Mouse (Mus musculus): Measurements from ENCODE around the gene Cadm3. TPM values are rescaled to one million over a fixed set of nuclear protein-coding genes. Genes with fewer than 3 reads are reported as not detected.

Cadm3 gene
- polyA plus RNA-seq, 1 experiment: 0.09 TPM

DNA sequence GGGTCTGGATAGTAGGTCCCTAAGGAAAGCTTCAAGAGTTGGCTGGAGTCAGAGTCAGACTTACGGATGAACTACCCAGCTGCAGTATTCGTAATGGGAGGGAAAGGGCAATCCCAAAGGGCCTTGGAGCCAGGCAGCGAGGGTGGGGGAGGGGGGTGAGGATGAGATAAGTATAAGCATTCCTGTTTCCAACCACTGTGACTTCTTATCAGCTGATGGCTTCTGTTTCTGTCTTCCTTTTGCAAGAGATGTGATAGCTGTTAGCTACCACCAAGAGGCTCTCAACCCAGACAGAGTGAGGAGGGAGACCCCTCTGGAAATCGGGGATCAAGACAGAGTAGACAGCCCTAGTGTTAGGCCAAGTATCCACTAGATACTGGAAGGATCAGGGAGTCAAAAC, 38.3 kb downstream of the Cadm3 start:
- no peak overlapping the region for H3ac ChIP-seq (ENCODE audit: control insufficient read depth, insufficient read length, low read depth)

DNA sequence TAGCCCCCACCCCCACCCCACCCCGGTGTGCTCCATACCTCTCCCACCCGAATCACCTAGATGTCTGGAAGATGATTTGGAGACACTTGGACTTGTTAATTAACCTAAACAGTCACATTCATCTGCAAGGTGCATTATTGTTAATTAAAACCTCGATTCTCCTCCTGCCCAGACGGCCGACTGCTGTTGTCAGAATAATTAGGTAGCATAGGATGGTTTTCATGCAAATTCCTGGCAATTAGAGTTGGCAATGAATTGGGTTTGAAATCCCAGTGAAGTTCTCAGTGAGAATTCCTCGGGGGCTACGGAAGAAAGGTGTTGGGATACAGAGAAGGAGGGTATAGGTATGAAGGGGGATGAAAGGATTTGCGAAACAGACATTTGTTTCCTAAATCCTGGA, 39.0 kb downstream of the Cadm3 start:
- Histone ChIP-seq H3K79me3 (ENCODE audit: low read depth) (no peaks in the 10 kb centered on the region), H3K4me3 (ENCODE audit: insufficient read depth, poor library complexity, severe bottlenecking) (no peak overlapping the region), H3ac (ENCODE audit: control insufficient read depth, insufficient read length, low read depth) (no peak overlapping the region), H3K27me3 (ENCODE audit: control insufficient read depth, insufficient read depth, insufficient read length) (no peaks in the 10 kb centered on the region), H3K79me2 (ENCODE audit: control insufficient read depth, insufficient read depth) (no peaks in the 10 kb centered on the region), H3K36me3 (ENCODE audit: control insufficient read depth, insufficient read depth) (no peaks in the 10 kb centered on the region)
- TF ChIP-seq CEBPB (IDR thresholded peaks at IDR 0.05; ENCODE audit: low read depth) (no peak), MYOD1 (IDR thresholded peaks at IDR 0.05; ENCODE audit: control insufficient read depth, insufficient read length, low read depth) (no peak)

More for the DNA sequence above, 38.3 kb downstream of the Cadm3 start:
- Histone ChIP-seq H3K79me2 (ENCODE audit: control insufficient read depth, insufficient read depth) (no peaks in the 10 kb centered on the region), H3K79me3 (ENCODE audit: low read depth) (no peaks in the 10 kb centered on the region), H3K36me3 (ENCODE audit: control insufficient read depth, insufficient read depth) (no peaks in the 10 kb centered on the region), H3K27me3 (ENCODE audit: control insufficient read depth, insufficient read depth, insufficient read length) (no peaks in the 10 kb centered on the region), H3K4me3 (ENCODE audit: insufficient read depth, poor library complexity, severe bottlenecking) (no peak overlapping the region)
- TF ChIP-seq CTCF (IDR thresholded peaks at IDR 0.05; ENCODE audit: control insufficient read depth, insufficient read depth, insufficient read length): no peak
- no peak for TF ChIP-seq MYOG (IDR thresholded peaks at IDR 0.05; ENCODE audit: control insufficient read depth, extremely low read depth, insufficient read length)
- no peak for TF ChIP-seq USF1 (IDR thresholded peaks at IDR 0.05; ENCODE audit: low read depth)
- no peak for TF ChIP-seq MAX (IDR thresholded peaks at IDR 0.05)
- no peak for TF ChIP-seq MYOD1 (IDR thresholded peaks at IDR 0.05; ENCODE audit: control insufficient read depth, insufficient read length, low read depth)
- TF ChIP-seq FOSL1 (IDR thresholded peaks at IDR 0.05; ENCODE audit: insufficient read depth, low read length, poor library complexity, severe bottlenecking): no peak
- TF ChIP-seq CEBPB (IDR thresholded peaks at IDR 0.05; ENCODE audit: low read depth): no peak

DNA sequence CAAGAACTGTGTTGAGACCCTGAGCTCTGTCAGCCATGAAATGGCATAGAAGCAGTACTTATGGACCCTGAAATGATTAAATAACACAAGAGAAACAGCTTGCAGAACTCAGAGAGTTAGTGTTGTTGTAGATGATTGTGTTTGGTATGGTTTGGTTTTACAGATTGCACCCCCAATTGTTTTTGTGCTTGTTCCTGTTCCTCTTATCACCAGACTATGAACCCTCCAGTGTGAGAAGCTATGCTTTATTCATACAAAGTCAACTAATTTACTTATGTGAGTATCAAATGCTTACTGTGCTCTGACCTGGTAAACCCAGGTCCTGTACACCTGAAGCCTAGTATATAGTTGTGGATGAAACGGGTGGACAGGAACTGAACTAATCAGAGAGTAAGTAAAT, 40.9 kb downstream of the Cadm3 start:
- no peaks in the 10 kb centered on the region for H3K79me3 ChIP-seq (ENCODE audit: low read depth)
- H3K27me3 ChIP-seq (ENCODE audit: control insufficient read depth, insufficient read depth, insufficient read length): no peaks in the 10 kb centered on the region
- H3K79me2 ChIP-seq (ENCODE audit: control insufficient read depth, insufficient read depth): no peaks in the 10 kb centered on the region
- no peak for TF ChIP-seq USF1 (IDR thresholded peaks at IDR 0.05; ENCODE audit: low read depth)
- TF ChIP-seq MAX (IDR thresholded peaks at IDR 0.05): no peak
- no peak for TF ChIP-seq CTCF (IDR thresholded peaks at IDR 0.05; ENCODE audit: control insufficient read depth, insufficient read depth, insufficient read length)
- TF ChIP-seq MYOD1 (IDR thresholded peaks at IDR 0.05; ENCODE audit: control insufficient read depth, insufficient read length, low read depth): no peak
- no peak for TF ChIP-seq MYOG (IDR thresholded peaks at IDR 0.05; ENCODE audit: control insufficient read depth, extremely low read depth, insufficient read length)
- TF ChIP-seq CEBPB (IDR thresholded peaks at IDR 0.05; ENCODE audit: low read depth): no peak
- no peak for TF ChIP-seq FOSL1 (IDR thresholded peaks at IDR 0.05; ENCODE audit: insufficient read depth, low read length, poor library complexity, severe bottlenecking)
- no peak overlapping the region for H3K4me3 ChIP-seq (ENCODE audit: insufficient read depth, poor library complexity, severe bottlenecking)
- H3K36me3 ChIP-seq (ENCODE audit: control insufficient read depth, insufficient read depth): no peaks in the 10 kb centered on the region
- H3ac ChIP-seq (ENCODE audit: control insufficient read depth, insufficient read length, low read depth): no peak overlapping the region

DNA sequence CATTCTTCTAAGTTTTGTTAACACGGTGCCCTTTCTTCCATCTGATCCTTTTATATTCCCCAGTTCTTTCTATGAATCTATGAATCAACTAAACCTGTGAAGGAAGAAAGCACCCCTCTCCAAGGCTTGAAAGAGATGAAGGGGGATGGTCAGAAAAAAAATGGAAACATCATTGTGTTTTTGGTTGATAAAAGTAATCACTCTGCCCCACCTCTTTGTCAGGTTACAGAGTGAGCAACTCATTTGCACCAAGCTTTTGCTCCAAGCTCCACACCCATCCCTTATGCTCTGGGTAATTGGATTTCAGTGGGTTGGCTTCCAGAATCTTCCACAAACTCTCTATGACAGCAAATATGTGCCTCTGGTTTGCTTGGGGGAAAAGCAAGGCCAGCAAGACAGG, 42.1 kb downstream of the Cadm3 start:
- Histone ChIP-seq H3K79me2 (ENCODE audit: control insufficient read depth, insufficient read depth) (no peaks in the 10 kb centered on the region), H3K27me3 (ENCODE audit: control insufficient read depth, insufficient read depth, insufficient read length) (no peaks in the 10 kb centered on the region), H3K79me3 (ENCODE audit: low read depth) (no peaks in the 10 kb centered on the region), H3K4me3 (ENCODE audit: insufficient read depth, poor library complexity, severe bottlenecking) (no peak overlapping the region), H3ac (ENCODE audit: control insufficient read depth, insufficient read length, low read depth) (no peak overlapping the region), H3K36me3 (ENCODE audit: control insufficient read depth, insufficient read depth) (no peaks in the 10 kb centered on the region)
- no peak for TF ChIP-seq MYOD1 (IDR thresholded peaks at IDR 0.05; ENCODE audit: control insufficient read depth, insufficient read length, low read depth)
- no peak for TF ChIP-seq MYOG (IDR thresholded peaks at IDR 0.05; ENCODE audit: control insufficient read depth, extremely low read depth, insufficient read length)
- TF ChIP-seq USF1 (IDR thresholded peaks at IDR 0.05; ENCODE audit: low read depth): no peak

DNA sequence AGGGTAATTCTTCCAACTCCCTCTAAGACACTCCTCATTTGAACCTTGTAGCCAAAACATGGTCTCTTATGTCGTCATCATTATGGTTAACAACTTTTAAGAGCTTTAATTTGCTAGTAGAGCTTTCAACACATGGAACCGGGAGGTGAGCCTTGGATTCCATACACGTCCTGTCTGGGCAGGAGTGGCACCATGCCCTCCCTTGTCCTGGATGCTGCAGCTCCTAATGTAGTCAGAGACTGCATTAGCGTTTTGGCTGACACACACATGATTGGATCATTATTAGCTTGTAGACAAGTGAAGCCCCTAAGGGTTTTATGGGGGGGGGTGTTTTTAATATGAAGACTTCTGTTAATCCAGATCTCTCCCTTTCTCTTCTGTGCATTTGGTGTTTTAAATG, 42.5 kb downstream of the Cadm3 start:
- H3K36me3 ChIP-seq (ENCODE audit: control insufficient read depth, insufficient read depth): no peaks in the 10 kb centered on the region
- no peaks in the 10 kb centered on the region for H3K27me3 ChIP-seq (ENCODE audit: control insufficient read depth, insufficient read depth, insufficient read length)
- TF ChIP-seq MYOG (IDR thresholded peaks at IDR 0.05; ENCODE audit: control insufficient read depth, extremely low read depth, insufficient read length): no peak
- no peak for TF ChIP-seq CTCF (IDR thresholded peaks at IDR 0.05; ENCODE audit: control insufficient read depth, insufficient read depth, insufficient read length)
- TF ChIP-seq FOSL1 (IDR thresholded peaks at IDR 0.05; ENCODE audit: insufficient read depth, low read length, poor library complexity, severe bottlenecking): no peak
- no peak for TF ChIP-seq MAX (IDR thresholded peaks at IDR 0.05)
- no peak for TF ChIP-seq MYOD1 (IDR thresholded peaks at IDR 0.05; ENCODE audit: control insufficient read depth, insufficient read length, low read depth)
- TF ChIP-seq CEBPB (IDR thresholded peaks at IDR 0.05; ENCODE audit: low read depth): no peak
- no peak for TF ChIP-seq USF1 (IDR thresholded peaks at IDR 0.05; ENCODE audit: low read depth)
- H3K79me2 ChIP-seq (ENCODE audit: control insufficient read depth, insufficient read depth): no peaks in the 10 kb centered on the region
- no peak overlapping the region for H3ac ChIP-seq (ENCODE audit: control insufficient read depth, insufficient read length, low read depth)
- no peak overlapping the region for H3K4me3 ChIP-seq (ENCODE audit: insufficient read depth, poor library complexity, severe bottlenecking)
- no peaks in the 10 kb centered on the region for H3K79me3 ChIP-seq (ENCODE audit: low read depth)

DNA sequence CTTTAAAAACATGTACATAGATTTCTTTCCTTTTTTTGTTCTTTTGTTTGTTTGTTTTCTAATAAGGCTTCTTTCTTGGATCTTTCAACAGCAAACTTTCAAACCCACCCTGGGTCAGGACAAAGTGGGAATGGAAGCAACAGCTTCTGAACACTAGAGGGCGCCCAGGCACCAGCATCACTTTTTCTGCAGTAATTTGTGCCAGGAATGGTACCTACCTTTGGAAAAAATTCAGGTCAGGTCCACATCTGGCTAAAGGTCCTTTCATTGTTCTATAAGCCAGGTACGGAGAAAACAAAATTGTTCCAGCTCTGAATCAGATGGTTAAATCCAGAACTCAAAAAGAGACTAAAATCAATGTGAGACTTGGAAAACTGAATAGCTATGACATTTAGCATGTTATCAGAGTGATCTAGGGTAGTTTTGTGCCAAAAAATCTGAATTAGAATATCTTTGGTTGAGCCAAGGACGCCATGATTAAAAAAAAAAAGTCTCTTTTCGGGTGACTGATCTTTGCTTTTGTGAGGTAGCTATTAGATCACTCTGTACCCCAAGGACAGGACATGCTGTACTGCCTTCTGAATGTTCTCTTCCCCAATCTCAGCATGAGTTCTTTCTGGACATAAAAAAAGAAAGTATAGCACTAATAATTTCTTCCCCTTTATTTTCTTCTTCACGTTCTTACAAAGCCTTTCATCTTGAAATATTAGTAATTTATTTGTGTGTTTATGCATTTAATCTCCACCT, 43.5 kb downstream of the Cadm3 start:
- no peaks in the 10 kb centered on the region for H3K79me2 ChIP-seq (ENCODE audit: control insufficient read depth, insufficient read depth)
- H3K79me3 ChIP-seq (ENCODE audit: low read depth): no peaks in the 10 kb centered on the region
- no peak overlapping the region for H3ac ChIP-seq (ENCODE audit: control insufficient read depth, insufficient read length, low read depth)
- no peak overlapping the region for H3K4me3 ChIP-seq (ENCODE audit: insufficient read depth, poor library complexity, severe bottlenecking)
- TF ChIP-seq CTCF (IDR thresholded peaks at IDR 0.05; ENCODE audit: control insufficient read depth, insufficient read depth, insufficient read length) (peak; percentile 10), USF1 (IDR thresholded peaks at IDR 0.05; ENCODE audit: low read depth) (no peak)
- H3K27me3 ChIP-seq (ENCODE audit: control insufficient read depth, insufficient read depth, insufficient read length): no peaks in the 10 kb centered on the region
- no peaks in the 10 kb centered on the region for H3K36me3 ChIP-seq (ENCODE audit: control insufficient read depth, insufficient read depth)
